Mouse (Mus musculus) CD8-positive naive resting alpha-beta T cell, adult 2 months (primary cell): ENCODE measurements around the gene Sprr2f.

Experiments used
- DNase-seq, 2 experiments: peaks; one replicate each; pipeline ENCODE4 v3.0.0; 2022; ENCODE audit warnings: low read depth in 2 of 2, low spot score in 2 of 2

Gene Sprr2f

DNA sequence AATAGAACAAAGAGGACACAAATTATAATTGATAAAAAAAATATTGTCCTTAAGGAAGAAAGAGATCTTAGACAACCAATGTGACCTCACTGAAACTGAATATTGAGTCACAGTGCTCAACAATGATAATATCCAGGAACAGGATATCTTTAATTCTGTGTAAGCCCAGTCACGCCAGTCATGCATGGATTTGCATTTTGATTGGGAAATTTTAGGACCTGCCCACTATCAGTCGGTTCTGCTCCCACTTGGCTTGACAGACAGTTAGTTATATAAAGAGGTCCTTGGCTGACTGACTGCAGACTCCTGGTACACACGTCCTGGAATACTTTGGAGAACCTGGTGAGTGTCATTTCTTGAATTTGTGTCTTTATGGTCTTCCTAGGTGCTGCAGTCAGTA is at the start of gene Sprr2f:
Gene Sprr2f (plus strand): TSS at position 301 of the 400 bp plus-strand sequence.
- no peak for DNase-seq

GRCm38 (mm10) chr3:92316320-92316719 is 48.7 kb upstream of the Sprr2f start, which contains the start of gene Sprr2b:
Gene Sprr2b, plus strand, starts transcription at chr3:92316620.
- DNase-seq, result no peak

- no peak for DNase-seq
Measured at GRCm38 (mm10) chr3:92317384-92317783, 47.6 kb upstream of the Sprr2f start.

DNA sequence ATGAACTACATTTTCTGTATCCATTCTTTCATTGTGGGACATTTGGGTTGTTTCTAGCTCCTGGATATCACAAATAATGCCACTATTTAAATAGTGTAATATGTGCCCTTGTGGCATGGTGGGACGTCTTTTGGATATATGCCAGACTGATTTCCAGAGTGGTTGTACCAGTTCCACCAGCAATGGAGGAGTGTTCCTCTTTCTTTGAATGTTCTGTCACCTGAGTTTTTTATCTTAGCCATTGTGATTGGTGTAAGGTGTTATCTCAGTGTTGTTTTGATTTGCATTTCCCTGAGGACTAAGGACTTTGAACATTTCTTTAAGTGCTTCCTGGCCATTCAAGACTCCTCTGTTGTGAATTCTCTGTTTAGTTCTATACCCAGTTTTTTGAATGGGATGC is 28.7 kb upstream of the Sprr2f start:
- DNase-seq, result no peak

GRCm38 (mm10) chr3:92338840-92339239 is 26.1 kb upstream of the Sprr2f start, which contains the start of gene Sprr2d:
Gene Sprr2d, plus strand, starts transcription at chr3:92339140.
- no peak for DNase-seq

DNA sequence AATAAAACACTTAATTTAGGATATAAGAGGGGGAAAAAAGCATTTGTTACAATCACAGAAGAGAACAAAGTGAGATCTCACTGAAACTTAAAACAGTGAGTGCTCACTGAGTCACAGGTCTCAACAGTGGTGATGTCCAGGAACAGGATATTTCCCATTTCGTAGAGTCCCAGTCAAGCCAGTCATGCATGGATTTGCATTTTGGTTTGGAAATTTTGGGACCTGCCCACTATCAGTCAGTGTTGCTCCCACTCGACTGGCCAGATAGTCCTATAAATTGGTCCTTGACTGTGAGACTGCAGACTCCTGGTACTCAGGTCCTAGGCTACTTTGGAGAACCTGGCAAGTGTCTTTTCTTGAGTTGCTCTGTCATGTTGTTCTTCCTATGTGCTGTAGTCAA is 13.1 kb upstream of the Sprr2f start, which contains the start of gene Sprr2e:
Gene Sprr2e (plus strand): TSS at position 301 of the 400 bp plus-strand sequence.
- no peak for DNase-seq

DNA sequence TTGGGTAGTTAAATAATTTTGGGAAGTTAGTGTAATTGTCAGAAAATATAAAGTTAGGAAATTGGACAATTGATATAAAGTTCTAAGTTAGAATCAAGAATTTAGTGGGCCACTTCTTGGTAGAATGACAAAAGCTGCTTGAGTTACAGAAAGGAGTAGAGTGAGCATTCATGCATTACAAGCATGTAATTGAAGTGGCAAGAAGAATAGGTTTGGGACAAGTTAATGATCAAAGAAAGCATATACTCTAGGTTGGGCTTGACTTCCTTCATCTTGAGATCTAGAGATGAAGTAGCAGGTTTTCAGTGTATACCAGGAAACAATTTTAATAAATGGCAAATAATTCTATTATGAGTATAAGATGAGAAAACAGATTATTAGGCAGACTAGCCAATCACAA is 3.4 kb upstream of the Sprr2f start:
- no peak for DNase-seq

DNA sequence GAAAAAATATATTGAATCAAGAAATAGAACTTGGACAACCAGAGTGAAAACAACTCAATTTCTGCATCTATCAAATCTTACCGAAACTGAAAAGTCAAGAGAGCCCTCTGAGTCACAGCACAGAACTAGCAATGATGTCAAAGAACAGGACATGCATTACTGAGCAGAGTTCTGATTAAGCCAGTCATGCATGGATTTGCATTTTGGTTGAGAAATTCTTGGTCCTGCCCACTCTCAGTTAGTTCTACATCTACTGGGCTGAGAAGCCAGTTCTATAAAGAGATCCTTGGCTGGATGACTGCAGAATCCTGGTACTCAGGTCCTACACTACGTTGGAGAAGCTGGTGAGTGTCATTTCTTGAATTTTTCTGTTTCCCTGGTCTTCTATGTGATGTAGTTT is 8.6 kb downstream of the Sprr2f start:
- DNase-seq, result no peak

DNA sequence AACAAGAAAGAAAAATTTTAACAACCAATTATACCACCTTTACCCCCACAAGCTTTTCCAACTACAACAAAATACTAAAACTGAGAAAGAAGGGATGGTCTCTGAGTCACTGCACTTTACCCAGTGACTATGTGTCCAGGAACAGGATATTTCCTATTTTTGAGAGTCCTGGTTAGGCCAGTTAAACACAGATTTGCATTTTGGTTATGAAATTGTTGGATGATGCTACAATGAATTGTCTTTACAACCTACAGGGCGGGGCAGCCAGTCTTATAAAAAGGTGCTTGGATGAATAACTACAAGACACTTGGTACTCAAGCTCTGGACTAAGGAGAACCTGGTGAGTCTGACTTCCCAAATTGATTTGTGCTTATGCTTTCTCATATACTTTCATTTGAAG is 20.4 kb downstream of the Sprr2f start, which contains the start of gene Sprr2h:
Gene Sprr2h (plus strand): TSS at position 301 of the 400 bp plus-strand sequence.
- DNase-seq, result no peak

DNA sequence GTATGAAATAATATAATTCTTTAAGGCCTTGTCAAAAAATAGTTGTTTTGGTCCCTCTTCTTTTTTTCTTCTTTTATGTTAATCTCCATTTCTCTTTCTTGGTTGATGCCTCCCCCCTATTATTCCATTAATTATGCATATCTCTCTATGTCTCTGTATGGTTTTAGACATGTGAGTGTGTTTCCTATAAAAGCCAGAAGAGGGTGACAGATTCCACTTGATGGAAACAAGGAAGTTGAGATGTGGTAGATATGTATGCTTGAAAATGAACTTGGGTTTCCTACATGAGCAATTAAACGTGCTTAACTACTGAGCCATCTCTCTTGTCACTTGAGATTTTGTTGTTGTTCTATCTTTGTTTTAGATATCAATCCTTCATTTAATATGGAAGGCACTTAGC is 29.3 kb downstream of the Sprr2f start:
- DNase-seq, result no peak

GRCm38 (mm10) chr3:92407691-92408090 is 42.7 kb downstream of the Sprr2f start, which contains the start of gene Sprr2i:
Gene Sprr2i, plus strand, starts transcription at chr3:92407991.
- no peak for DNase-seq
